Mouse (Mus musculus): ENCODE data around the gene Prkrip1. TPM values are rescaled to one million over a fixed set of nuclear protein-coding genes. Genes with fewer than 3 reads are reported as not detected.
A peak's percentile ranks its signal among the peaks of the same experiment; 100 is the strongest.
"Not testable (repeated sequence)": the region's sequence is repeated elsewhere in the genome, so short reads cannot be mapped to it uniquely, and the experiment has no call there.

Gene Prkrip1
- polyA plus RNA-seq, 1 experiment from 2014 or later, result 58.1 TPM

DNA sequence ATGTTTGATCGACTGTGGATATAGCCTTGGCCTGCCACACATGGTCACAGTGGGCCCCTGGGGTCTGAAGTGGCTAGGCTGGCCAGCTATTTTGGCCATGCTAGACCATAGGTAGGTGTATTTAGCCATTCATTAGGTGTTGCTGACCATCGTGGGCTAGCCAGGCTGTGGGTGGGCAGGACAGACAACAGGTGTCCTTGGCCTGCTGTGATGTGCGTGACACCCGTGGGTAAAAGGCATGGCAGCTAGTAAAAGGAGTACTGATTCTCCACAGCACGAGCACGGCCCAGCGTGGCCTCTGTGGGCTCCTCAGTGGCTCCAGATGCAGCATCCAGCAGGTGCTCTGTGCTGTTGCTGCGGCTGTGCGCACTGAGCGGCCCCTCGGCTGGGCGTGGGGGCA lies 19.8 kb upstream of the Prkrip1 start:
- H3K27ac ChIP-seq, result no peak overlapping the region
- H3K79me2 ChIP-seq (ENCODE audit: inconsistent target), result no peaks in the 10 kb centered on the region
- 0 out of 2 replicates have a peak, but pooled peaks cover 6% of the 10 kb centered on the region for H3K36me3 ChIP-seq (ENCODE audit: inconsistent target)
- WGBS (ENCODE audit: missing documents), result 95% methylated on average over 12 of the region's 12 CpGs
- no peak overlapping the region for H3K4me3 ChIP-seq (ENCODE audit: inconsistent target)

GRCm38 (mm10) chr5:136217932-136218381 lies 19.2 kb upstream of the Prkrip1 start:
- WGBS (ENCODE audit: missing documents), result 39% methylated on average over 4 of the region's 4 CpGs
- no peak overlapping the region for H3K27ac ChIP-seq
- 0 out of 2 replicates have a peak, but pooled peaks cover 6% of the 10 kb centered on the region for H3K36me3 ChIP-seq (ENCODE audit: inconsistent target)
- no peak overlapping the region for H3K4me3 ChIP-seq (ENCODE audit: inconsistent target)
- H3K79me2 ChIP-seq (ENCODE audit: inconsistent target), result no peaks in the 10 kb centered on the region

GRCm38 (mm10) chr5:136217004-136217665 lies 18.4 kb upstream of the Prkrip1 start:
- H3K79me2 ChIP-seq (ENCODE audit: inconsistent target), result no peaks in the 10 kb centered on the region
- H3K36me3 ChIP-seq (ENCODE audit: inconsistent target), result 0 out of 2 replicates have a peak, but pooled peaks cover 6% of the 10 kb centered on the region
- H3K27ac ChIP-seq, result peak overlapping the region; percentile 32
- WGBS (ENCODE audit: missing documents), result 35% methylated on average over 18 of the region's 18 CpGs
- H3K4me3 ChIP-seq (ENCODE audit: inconsistent target), result no peak overlapping the region

DNA sequence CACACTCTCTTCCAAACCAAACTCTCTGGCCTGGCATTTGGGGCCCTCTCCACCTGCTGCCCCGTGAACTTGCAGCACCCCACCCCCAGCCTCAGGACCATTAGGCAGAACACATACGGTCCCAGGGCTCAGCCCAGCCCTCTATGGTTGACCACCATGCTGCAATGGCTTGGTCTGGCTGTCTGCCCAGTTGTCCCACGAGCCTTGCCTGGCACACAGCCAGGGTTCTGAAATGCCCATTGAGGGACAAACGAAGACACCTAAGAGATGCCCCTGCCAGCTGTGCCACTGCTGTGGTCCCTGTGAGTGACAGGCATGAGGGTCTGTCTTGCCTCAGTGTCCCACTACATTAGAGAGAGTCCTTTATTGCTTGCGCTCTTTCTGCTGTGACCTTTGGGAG lies 17.2 kb upstream of the Prkrip1 start:
- no peak overlapping the region for H3K27ac ChIP-seq
- WGBS (ENCODE audit: missing documents), result 62% methylated on average over 5 of the region's 5 CpGs
- 0 out of 2 replicates have a peak, but pooled peaks cover 6% of the 10 kb centered on the region for H3K36me3 ChIP-seq (ENCODE audit: inconsistent target)

DNA sequence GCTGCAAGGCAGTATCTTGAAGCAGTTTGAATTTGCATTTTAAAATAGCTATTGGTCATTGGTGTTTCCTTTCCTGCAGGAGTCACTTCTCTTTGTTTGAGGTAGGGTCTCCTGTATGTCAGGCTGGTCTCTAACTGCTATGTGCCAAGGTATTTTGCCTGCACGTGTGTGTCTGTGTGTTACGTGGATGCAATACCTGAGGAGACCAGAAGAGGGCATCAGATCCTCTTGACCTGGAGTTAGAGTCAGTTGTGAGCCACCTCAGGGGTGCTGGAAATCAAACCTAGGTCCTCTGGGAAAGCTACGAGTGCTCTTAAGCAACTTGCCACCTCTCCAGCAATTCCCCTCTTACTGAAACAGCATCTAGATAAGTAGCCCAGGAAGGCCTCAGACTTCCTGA lies 16.4 kb upstream of the Prkrip1 start:
- Histone ChIP-seq H3K79me2 (ENCODE audit: inconsistent target) (no peaks in the 10 kb centered on the region), H3K4me3 (ENCODE audit: inconsistent target) (no peak overlapping the region), H3K27ac (no peak overlapping the region), H3K36me3 (ENCODE audit: inconsistent target) (0 out of 2 replicates have a peak, but pooled peaks cover under 1% of the 10 kb centered on the region)
- 98% methylated on average over 3 of the region's 3 CpGs for WGBS (ENCODE audit: missing documents)

More for the DNA sequence above, 17.2 kb upstream of the Prkrip1 start:
- no peaks in the 10 kb centered on the region for H3K79me2 ChIP-seq (ENCODE audit: inconsistent target)
- H3K4me3 ChIP-seq (ENCODE audit: inconsistent target), result no peak overlapping the region

DNA sequence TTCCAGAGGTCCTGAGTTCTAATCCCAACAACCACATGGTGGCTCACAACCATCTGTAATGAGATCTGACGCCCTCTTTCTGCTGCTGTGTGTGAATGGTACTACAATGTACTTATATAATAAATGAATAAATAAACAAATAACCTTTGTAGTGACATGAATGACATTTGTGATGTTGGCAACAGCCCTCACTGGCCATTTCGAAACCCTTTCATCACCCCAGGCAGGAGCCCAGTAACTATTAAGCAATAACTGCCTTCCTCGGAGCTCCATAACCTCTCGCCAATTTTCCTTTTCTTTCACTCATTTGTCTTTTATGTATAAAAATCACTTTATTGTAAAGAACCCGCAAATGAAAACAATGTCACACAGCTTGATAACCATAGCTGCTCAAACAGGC lies 15.0 kb upstream of the Prkrip1 start:
- no peaks in the 10 kb centered on the region for H3K36me3 ChIP-seq (ENCODE audit: inconsistent target)
- H3K4me3 ChIP-seq (ENCODE audit: inconsistent target), result no peak overlapping the region
- 32% methylated on average over 5 of the region's 5 CpGs for WGBS (ENCODE audit: missing documents)
- H3K79me2 ChIP-seq (ENCODE audit: inconsistent target), result no peaks in the 10 kb centered on the region
- no peak overlapping the region for H3K27ac ChIP-seq

- 91% methylated on average over 11 of the region's 11 CpGs for WGBS (ENCODE audit: missing documents)
- Histone ChIP-seq H3K79me2 (ENCODE audit: inconsistent target) (no peaks in the 10 kb centered on the region), H3K36me3 (ENCODE audit: inconsistent target) (no peaks in the 10 kb centered on the region), H3K27ac (no peak overlapping the region), H3K4me3 (ENCODE audit: inconsistent target) (no peak overlapping the region)
These were observed 14.0 kb upstream of the Prkrip1 start for GRCm38 (mm10) chr5:136212716-136213115.

DNA sequence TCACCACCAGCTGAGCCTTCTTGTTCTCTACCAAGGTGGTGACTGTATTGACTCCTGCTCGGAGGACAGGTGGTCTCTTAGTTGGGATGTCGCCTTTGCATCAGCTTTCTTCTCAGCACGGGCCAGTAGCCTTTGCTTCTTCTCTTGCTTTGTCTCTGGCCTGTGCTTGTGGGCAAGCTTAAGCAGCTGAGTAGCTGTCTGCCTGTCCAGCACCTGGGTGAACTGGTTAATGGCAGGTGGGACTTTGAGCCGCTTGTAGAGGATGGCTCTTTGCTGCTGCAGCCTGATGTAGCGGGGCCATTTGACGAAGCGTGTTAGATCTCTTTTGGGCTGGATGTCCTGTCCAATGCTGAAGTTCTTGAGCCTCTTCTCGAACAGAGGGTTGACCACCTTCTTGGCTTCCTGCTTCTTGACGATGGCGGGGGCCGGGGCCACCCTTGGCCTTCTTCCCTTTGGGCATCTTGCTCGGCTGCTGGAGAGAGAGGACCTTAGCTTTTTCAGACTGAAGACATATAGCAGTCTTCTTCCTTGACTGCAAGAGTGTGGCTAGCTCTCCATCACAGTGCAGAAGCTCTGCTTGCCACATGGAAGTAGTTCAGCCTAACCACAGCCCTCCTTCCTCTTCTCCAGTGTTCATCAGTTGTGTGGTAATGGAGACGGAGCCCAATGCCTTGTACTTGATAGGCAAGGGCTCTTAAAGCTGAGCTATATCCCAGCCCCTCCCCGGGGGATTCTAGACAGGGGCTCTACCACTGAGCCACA lies 12.8 kb upstream of the Prkrip1 start:
- H3K4me3 ChIP-seq (ENCODE audit: inconsistent target); H3K79me2 ChIP-seq (ENCODE audit: inconsistent target); H3K36me3 ChIP-seq (ENCODE audit: inconsistent target); H3K27ac ChIP-seq: not testable (repeated sequence)
- 53% methylated on average over 13 of the region's 14 CpGs for WGBS (ENCODE audit: missing documents)

GRCm38 (mm10) chr5:136210549-136210948 lies 11.8 kb upstream of the Prkrip1 start:
- no peaks in the 10 kb centered on the region for H3K79me2 ChIP-seq (ENCODE audit: inconsistent target)
- no peak overlapping the region for H3K27ac ChIP-seq
- H3K36me3 ChIP-seq (ENCODE audit: inconsistent target), result no peaks in the 10 kb centered on the region
- WGBS (ENCODE audit: missing documents), result 32% methylated on average over 5 of the region's 5 CpGs
- no peak overlapping the region for H3K4me3 ChIP-seq (ENCODE audit: inconsistent target)

DNA sequence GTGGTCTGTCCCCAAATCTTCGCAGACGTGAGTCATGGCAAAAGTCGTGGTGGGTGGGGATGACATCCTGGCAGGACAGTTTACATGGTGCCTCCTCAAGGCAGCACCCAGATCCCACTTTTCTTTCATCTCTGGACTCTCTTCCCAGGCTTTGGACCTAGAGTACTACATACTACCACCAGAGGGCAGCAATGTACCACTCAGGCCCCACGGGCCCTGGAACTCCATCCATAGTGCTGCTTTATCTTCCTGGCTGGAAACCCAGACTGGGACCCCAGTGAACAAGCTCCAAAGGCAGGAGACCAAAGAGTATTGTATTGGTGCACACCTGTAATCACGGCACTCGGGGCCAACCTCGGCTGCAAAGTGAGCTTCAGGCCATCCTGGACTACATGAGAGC lies 3.1 kb upstream of the Prkrip1 start:
- H3K4me3 ChIP-seq (ENCODE audit: inconsistent target), result no peak overlapping the region
- H3K36me3 ChIP-seq (ENCODE audit: inconsistent target), result no peaks in the 10 kb centered on the region; the same call in 1 of the 2 replicates
- 32% methylated on average over 7 of the region's 7 CpGs for WGBS (ENCODE audit: missing documents)
- H3K79me2 ChIP-seq (ENCODE audit: inconsistent target), result peaks cover 19% of the 10 kb centered on the region
- H3K27ac ChIP-seq, result no peak overlapping the region

DNA sequence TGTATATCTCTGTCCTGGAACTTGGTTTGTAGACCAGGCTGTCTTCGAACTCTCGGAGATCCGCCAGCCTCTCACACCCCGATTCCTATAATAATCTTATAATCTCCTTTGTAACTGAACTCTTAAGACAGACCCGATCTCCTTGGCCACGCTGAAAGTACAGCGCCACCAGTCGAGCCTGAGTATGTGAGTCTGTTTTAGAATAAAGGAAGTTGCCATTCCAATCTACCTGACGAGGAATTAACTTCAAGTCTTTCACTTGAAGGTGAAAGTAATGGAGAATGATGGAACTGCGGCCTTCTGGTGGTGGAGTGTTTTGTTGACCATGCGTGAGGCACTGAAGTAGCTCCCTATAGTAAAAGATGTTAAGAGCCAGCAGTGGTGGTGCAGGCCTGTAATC lies 763 bp upstream of the Prkrip1 start:
- WGBS (ENCODE audit: missing documents), result 53% methylated on average over 11 of the region's 11 CpGs
- Histone ChIP-seq H3K79me2 (ENCODE audit: inconsistent target) (peaks cover 24% of the 10 kb centered on the region), H3K36me3 (ENCODE audit: inconsistent target) (peaks cover 16% of the 10 kb centered on the region), H3K4me3 (ENCODE audit: inconsistent target) (peak overlapping the region; percentile 97; the same call in 1 of the 2 replicates), H3K27ac (peak overlapping the region; percentile 80)

DNA sequence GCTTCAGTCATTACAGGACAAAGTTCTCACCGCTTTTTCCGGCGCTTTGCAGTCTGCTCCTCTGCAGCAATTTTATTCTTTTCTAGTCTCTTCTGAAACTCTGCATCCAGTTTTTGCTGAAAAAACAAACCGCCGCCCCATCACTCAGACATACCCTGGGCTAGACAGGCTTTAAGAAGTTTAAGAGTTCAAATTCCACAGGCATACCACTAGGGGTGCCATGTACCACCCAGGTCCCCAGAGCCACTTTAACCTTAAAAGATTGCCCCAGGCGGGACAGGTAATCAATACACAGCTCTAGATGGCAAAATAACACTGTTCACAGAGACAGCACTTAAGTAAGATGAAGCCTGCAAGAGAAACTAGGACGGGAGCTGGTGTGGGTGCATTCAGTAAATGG lies 6.9 kb downstream of the Prkrip1 start:
- H3K4me3 ChIP-seq (ENCODE audit: inconsistent target), result no peak overlapping the region
- 94% methylated on average over 7 of the region's 7 CpGs for WGBS (ENCODE audit: missing documents)
- H3K79me2 ChIP-seq (ENCODE audit: inconsistent target), result peaks cover 5% of the 10 kb centered on the region
- H3K27ac ChIP-seq, result no peak overlapping the region
- H3K36me3 ChIP-seq (ENCODE audit: inconsistent target), result peaks cover 62% of the 10 kb centered on the region

- H3K36me3 ChIP-seq (ENCODE audit: inconsistent target), result peaks cover 32% of the 10 kb centered on the region
- WGBS (ENCODE audit: missing documents), result 27% methylated on average over 4 of the region's 4 CpGs
- H3K4me3 ChIP-seq (ENCODE audit: inconsistent target), result no peak overlapping the region
- H3K27ac ChIP-seq, result no peak overlapping the region
- no peaks in the 10 kb centered on the region for H3K79me2 ChIP-seq (ENCODE audit: inconsistent target)
These were observed 12.0 kb downstream of the Prkrip1 start for GRCm38 (mm10) chr5:136186723-136187122.

- Histone ChIP-seq H3K27ac (no peak overlapping the region), H3K79me2 (ENCODE audit: inconsistent target) (no peaks in the 10 kb centered on the region), H3K4me3 (ENCODE audit: inconsistent target) (no peak overlapping the region), H3K36me3 (ENCODE audit: inconsistent target) (peaks cover 52% of the 10 kb centered on the region)
- WGBS (ENCODE audit: missing documents), result 85% methylated on average over 6 of the region's 7 CpGs
These were observed 15.0 kb downstream of the Prkrip1 start for GRCm38 (mm10) chr5:136183766-136184165.

DNA sequence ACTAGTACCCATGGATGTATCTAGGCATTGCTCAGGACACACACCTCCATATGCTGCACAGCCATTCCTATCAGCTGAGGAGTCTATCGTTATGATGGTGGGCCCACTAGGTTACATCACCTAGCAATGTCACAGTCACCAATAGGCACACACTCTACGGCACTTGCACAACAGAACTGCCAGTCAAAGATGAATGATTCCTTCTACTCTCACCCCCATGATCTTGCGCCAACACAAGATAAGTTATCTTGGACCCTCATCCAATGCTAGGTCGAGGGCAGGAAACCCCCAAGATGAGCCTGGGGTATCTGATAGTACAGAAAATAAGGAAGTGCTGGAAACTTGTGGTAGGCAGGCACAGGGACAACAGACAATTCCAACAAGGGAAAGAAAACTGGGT lies 15.9 kb downstream of the Prkrip1 start:
- H3K36me3 ChIP-seq (ENCODE audit: inconsistent target), result peaks cover 46% of the 10 kb centered on the region

More for the DNA sequence above, 15.9 kb downstream of the Prkrip1 start:
- Histone ChIP-seq H3K79me2 (ENCODE audit: inconsistent target) (no peaks in the 10 kb centered on the region), H3K4me3 (ENCODE audit: inconsistent target) (no peak overlapping the region), H3K27ac (no peak overlapping the region)
- WGBS (ENCODE audit: missing documents), result 50% methylated on average over 4 of the region's 4 CpGs

Measured in macrophage (primary cell).